Mouse (Mus musculus) E14TG2a.4 (cell line): ENCODE measurements at regions not wholly inside any gene's neighbourhood (a gene's known extent, or its start where the extent isn't known, plus 50 kb on each side); places are given as distances from the start of the nearest gene placed in this dataset.

Experiments used
- CTCF ChIP-seq: conservative IDR thresholded peaks from 2 replicates; pipeline ENCODE4 v1.5.1; 2014; ENCODE audit warnings: low read length
- NANOG ChIP-seq: IDR thresholded peaks from 2 replicates; pipeline ENCODE4 v1.6.1; 2014; ENCODE audit warnings: borderline replicate concordance, low read length, mixed read lengths

DNA sequence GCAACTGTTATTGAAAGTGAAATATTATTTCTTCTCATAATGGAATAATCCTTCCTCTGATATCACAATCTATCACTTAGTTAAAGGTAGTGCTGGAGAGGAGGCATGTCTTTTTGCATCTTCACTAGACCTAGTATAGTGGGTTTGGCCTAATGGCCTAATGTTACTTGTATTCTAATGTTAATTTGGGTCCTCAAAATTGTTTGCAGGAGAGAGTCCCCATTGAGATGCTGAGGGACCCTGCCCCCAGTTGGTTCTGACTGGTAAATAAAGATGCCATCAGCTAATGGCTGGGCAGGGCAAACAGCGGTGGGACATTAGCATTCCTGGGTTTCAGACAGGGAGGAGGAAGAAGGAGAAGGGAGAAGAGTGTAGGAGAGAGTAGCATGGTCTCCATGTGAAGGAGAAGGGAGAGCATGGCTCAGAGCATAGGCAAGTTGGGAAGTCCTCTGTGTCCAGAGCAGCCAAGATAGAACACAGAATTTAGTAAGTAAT, 1019.0 kb downstream of the Amy2a5 start:
- no peak for TF ChIP-seq CTCF
- TF ChIP-seq NANOG: peak; percentile 29; the same call in 1 of the 2 replicates
